Mouse (Mus musculus) heart, postnatal 0 days (tissue): ENCODE data around the gene Ubac1. TPM values are rescaled to one million over a fixed set of nuclear protein-coding genes. Genes with fewer than 3 reads are reported as not detected.
A peak's percentile ranks its signal among the peaks of the same experiment; 100 is the strongest.

Source experiments
- ATAC-seq: fragments of 200-750 bp; cut with Nextera tagmentation; 2 replicates; pipeline ENCODE4 v1.8.0; 2017; ENCODE audit warnings: low read depth, moderate number of reproducible peaks, moderate library complexity; ENCODE audit not compliant: insufficient read depth
- DNase-seq: peaks from one replicate; pipeline ENCODE4 v3.0.0-alpha.2; 2016; ENCODE audit warnings: low spot score
- H3K27ac ChIP-seq: fragments of 300-500 bp; sonication (generic); 2 replicates; pipeline ENCODE4 v1.5.1; 2014; ENCODE audit warnings: low read depth, mild to moderate bottlenecking
- H3K27me3 ChIP-seq: fragments of 300-500 bp; sonication (generic); 2 replicates; pipeline ENCODE4 v1.6.1; 2014; ENCODE audit warnings: low read length, mixed read lengths; ENCODE audit not compliant: control insufficient read depth, insufficient read depth
- H3K36me3 ChIP-seq: fragments of 300-500 bp; sonication (generic); replicated peaks from 2 replicates; pipeline ENCODE4 v1.6.1; 2014; ENCODE audit warnings: low read length, mixed read lengths; ENCODE audit not compliant: control insufficient read depth, insufficient read depth
- H3K4me1 ChIP-seq: fragments of 300-500 bp; sonication (generic); 2 replicates; pipeline ENCODE4 v1.6.1; 2014; ENCODE audit warnings: antibody characterized with exemption; ENCODE audit not compliant: control insufficient read depth, insufficient read depth
- H3K4me2 ChIP-seq: fragments of 300-500 bp; sonication (generic); 2 replicates; pipeline ENCODE4 v1.6.1; 2014; ENCODE audit warnings: low read depth, mild to moderate bottlenecking, low read length, moderate library complexity
- H3K4me3 ChIP-seq: fragments of 300-500 bp; sonication (generic); 2 replicates; pipeline ENCODE4 v1.5.1; 2014; ENCODE audit warnings: low read depth, low read length
- H3K9ac ChIP-seq: fragments of 300-500 bp; sonication (generic); replicated peaks from 2 replicates; pipeline ENCODE4 v1.6.1; 2014; ENCODE audit warnings: low read depth, low read length, mixed read lengths
- H3K9me3 ChIP-seq: fragments of 300-500 bp; sonication (generic); replicated peaks from 2 replicates; pipeline ENCODE4 v1.6.1; 2016; ENCODE audit warnings: low read length; ENCODE audit not compliant: control insufficient read depth
- CTCF ChIP-seq: IDR thresholded peaks from 2 replicates; pipeline ENCODE4 v1.5.1; 2016; ENCODE audit warnings: antibody characterized with exemption, control low read depth, low read depth
- EP300 ChIP-seq: IDR thresholded peaks from 2 replicates; pipeline ENCODE4 v1.6.1; 2016; ENCODE audit warnings: antibody characterized with exemption, low read depth
- WGBS: fragments of 180-500 bp; shearing (Covaris S2); extraction: QIAGEN DNeasy Blood & Tissue Kit; methylation state at CpG from one replicate; pipeline ENCODE4 v1.1.7; 2014; 5-methylcytosine and 5-hydroxymethylcytosine counted together
- polyA plus RNA-seq: library from polyadenylated mRNA; unstranded; fragments of >200 nt; fragmentation: Nextera tagmentation; extraction: Ambion mirVana; gene quantifications from 2 replicates; pipeline ENCODE4 v1.2.1, GENCODE M21; 2015
- total RNA-seq: library from RNA; depleted of rRNA; stranded (reverse); fragments of >200 nt; gene quantifications from 2 replicates; pipeline ENCODE4 v1.2.3, GENCODE M21; 2014; ENCODE audit warnings: low replicate concordance

Ubac1 gene
- total and polyA plus RNA-seq, 2 experiments from 2014 or later, result 99.4 to 119 TPM

DNA sequence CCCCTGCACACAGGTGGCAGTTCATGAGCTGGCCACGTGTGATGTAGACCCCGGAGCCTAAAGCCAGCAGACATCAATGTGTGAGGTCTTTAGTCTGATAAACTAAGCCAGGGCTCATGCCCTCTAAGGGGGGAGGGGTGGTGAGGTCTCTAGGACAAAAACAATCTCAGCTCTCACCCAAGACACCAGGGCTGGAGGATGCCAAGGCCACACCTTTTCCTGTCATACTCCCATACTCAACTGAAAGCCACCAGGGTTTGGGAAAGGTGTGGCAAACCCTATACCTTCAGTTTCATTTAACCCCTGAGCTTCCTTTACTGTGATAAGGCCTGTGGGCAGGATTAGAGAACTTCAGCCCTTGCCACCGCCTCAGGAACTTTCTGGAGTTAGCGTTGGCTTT lies 40.7 kb upstream of the Ubac1 start:
- no peak for DNase-seq
- Histone ChIP-seq H3K4me3 (no peak overlapping the region), H3K9me3 (no peaks in the 10 kb centered on the region), H3K36me3 (0 out of 2 replicates have a peak, but pooled peaks cover 14% of the 10 kb centered on the region), H3K27me3 (no peaks in the 10 kb centered on the region), H3K4me2 (no peak overlapping the region), H3K4me1 (no peaks in the 10 kb centered on the region), H3K27ac (no peak overlapping the region), H3K9ac (no peak overlapping the region)
- ATAC-seq, result no peak
- TF ChIP-seq CTCF, result no peak
- TF ChIP-seq EP300, result no peak
- WGBS, result 58% methylated on average over 4 of the region's 4 CpGs

DNA sequence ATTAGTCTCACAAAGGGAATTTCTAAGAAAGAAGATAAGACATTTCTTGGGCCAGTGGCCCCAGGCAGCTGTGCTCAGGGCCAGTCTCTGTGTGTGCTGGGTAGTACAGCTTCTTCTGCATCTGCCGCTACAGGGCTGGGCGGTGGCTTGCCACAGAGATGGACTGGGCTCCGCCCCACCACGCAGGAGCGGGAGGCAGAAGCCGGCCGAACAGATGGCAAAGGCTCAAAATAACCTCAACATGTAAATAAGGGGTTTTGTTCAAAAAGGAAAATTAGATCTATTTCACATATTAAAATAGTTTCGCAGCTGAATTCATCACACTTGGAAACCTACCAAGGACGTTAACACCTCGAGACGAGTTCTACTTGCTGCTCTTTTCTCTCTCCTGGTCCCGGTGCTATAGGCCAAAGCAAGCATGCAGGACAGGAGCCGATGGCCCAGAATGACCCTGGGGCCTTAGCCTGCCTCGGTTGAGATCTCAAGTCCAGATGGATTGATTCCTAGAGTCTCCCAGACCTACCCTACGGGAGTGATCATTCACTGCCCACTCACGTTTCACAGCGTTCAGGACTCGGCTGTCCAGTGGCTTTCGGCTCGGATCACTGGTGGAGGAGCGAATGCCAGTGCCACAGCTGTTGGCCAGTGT lies 39.6 kb upstream of the Ubac1 start:
- Histone ChIP-seq H3K36me3 (0 out of 2 replicates have a peak, but pooled peaks cover 14% of the 10 kb centered on the region), H3K9me3 (no peaks in the 10 kb centered on the region), H3K4me2 (no peak overlapping the region), H3K27me3 (no peaks in the 10 kb centered on the region), H3K4me1 (no peaks in the 10 kb centered on the region), H3K27ac (no peak overlapping the region), H3K4me3 (no peak overlapping the region), H3K9ac (no peak overlapping the region)
- ATAC-seq (no peak), DNase-seq (no peak)
- WGBS, result 75% methylated on average over 21 of the region's 21 CpGs
- TF ChIP-seq EP300, result no peak
- no peak for TF ChIP-seq CTCF

DNA sequence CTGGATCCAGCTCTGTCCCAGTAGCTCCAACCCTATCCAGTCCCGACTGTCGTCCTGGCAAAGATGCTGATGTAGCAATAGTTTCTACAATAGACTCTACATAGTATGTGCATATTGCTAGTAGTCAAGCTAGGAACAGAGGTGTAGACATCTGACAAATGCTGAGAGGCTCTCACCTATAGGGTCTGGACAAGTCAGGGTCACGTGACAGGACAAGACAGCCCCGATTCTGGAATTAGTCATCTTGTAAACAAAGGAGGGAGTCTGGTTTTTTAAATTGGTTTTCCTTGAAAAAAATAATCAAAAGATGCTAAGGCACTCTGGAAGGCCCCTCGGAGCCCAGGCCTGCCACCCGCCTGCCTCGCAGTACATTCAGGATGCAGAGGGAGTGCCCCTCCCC lies 35.5 kb upstream of the Ubac1 start:
- DNase-seq (no peak), ATAC-seq (no peak)
- H3K4me2 ChIP-seq, result no peak overlapping the region
- H3K27ac ChIP-seq, result no peak overlapping the region
- H3K9ac ChIP-seq, result no peak overlapping the region
- 0 out of 2 replicates have a peak, but pooled peaks cover 14% of the 10 kb centered on the region for H3K36me3 ChIP-seq
- H3K27me3 ChIP-seq, result no peaks in the 10 kb centered on the region
- H3K4me3 ChIP-seq, result no peak overlapping the region
- WGBS, result 77% methylated on average over 7 of the region's 7 CpGs
- H3K9me3 ChIP-seq, result no peaks in the 10 kb centered on the region
- no peaks in the 10 kb centered on the region for H3K4me1 ChIP-seq
- TF ChIP-seq CTCF (no peak), EP300 (no peak)

DNA sequence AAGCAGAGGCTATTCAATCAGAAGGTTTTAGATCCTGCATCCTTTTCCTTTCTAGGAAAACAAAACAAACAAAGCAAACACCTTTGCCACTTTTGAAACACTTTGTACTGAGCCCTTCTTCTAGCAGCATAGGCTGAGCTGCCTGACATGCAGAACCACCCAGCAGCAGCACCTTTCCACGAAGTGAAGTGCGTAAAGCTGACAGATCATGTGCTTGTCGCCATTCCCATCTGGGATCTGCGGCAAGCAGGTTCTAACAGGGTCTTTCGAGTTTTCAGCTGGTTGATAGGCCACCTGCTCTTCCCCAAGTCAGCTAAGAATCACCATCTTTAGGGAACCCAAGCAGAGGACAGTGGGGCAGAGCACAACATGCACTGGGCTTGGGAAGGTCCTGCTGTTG lies 34.7 kb upstream of the Ubac1 start:
- no peak for TF ChIP-seq CTCF
- TF ChIP-seq EP300, result no peak
- no peak overlapping the region for H3K27ac ChIP-seq
- 67% methylated on average over 5 of the region's 5 CpGs for whole genome bisulfite sequencing
- no peaks in the 10 kb centered on the region for H3K27me3 ChIP-seq
- no peak overlapping the region for H3K4me2 ChIP-seq
- no peaks in the 10 kb centered on the region for H3K4me1 ChIP-seq
- ATAC-seq, result no peak
- no peak overlapping the region for H3K9ac ChIP-seq
- H3K36me3 ChIP-seq, result 0 out of 2 replicates have a peak, but pooled peaks cover 9% of the 10 kb centered on the region
- DNase-seq, result no peak
- H3K4me3 ChIP-seq, result no peak overlapping the region
- H3K9me3 ChIP-seq, result no peaks in the 10 kb centered on the region

DNA sequence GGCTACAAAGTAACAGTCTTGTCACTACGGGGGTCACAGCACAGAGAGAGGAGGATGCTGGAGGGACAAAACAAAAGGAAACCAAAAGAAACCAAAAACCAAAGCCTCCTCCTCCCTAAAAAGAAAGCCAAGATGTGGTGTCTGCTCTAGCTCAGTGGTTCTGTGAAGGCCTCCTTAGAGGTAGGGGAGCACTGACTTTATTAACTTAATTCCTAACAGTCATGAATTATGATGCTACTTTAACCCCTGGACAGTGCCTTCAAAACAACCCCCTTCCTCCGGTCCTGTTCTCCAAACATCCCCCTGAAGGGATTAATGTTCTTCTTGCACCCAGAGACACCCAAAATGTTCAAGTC lies 34.2 kb upstream of the Ubac1 start:
- H3K9ac ChIP-seq, result no peak overlapping the region
- no peak for DNase-seq
- 64% methylated on average over 2 of the region's 2 CpGs for WGBS
- no peaks in the 10 kb centered on the region for H3K9me3 ChIP-seq
- H3K4me1 ChIP-seq, result no peaks in the 10 kb centered on the region
- no peak for ATAC-seq
- no peak overlapping the region for H3K4me2 ChIP-seq
- TF ChIP-seq CTCF (no peak), EP300 (no peak)
- H3K4me3 ChIP-seq, result no peak overlapping the region
- H3K27ac ChIP-seq, result no peak overlapping the region
- no peaks in the 10 kb centered on the region for H3K27me3 ChIP-seq
- H3K36me3 ChIP-seq, result 0 out of 2 replicates have a peak, but pooled peaks cover 8% of the 10 kb centered on the region

DNA sequence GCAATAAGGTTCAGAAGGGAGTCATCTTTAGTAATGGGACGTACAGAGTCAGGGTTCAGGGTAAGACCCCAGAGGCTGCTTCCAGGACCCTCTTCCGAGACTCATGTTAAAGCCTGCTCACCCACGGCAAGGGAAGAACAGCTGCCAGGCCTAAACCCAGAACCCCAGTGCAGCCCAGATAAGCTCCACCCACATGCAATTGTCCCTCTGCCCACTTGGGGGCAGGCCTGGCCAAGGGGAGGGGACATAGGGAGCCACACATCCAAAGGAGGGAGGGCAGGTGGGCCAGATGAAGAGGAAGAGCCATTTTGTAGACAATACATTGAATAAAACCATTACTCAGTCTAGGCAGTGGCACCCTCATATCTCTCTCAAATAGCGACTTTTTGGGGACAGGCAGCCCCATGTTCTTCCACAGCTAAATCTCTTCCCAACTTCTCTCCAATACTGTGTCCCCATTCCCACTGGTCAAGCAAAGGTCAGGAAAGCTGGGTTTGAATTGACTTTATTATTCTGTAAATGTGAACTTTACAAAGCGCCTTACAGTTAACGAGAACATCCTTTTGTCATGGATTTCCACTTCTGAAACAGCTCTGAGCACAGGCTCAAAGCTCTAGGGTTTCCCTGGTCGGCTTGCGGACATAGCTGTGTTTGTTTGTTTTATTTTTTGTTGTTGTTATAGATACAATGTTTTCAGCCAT lies 33.6 kb upstream of the Ubac1 start:
- Histone ChIP-seq H3K36me3 (0 out of 2 replicates have a peak, but pooled peaks cover 8% of the 10 kb centered on the region), H3K4me1 (no peaks in the 10 kb centered on the region), H3K27ac (no peak overlapping the region), H3K4me3 (no peak overlapping the region), H3K4me2 (no peak overlapping the region), H3K9ac (no peak overlapping the region), H3K27me3 (no peaks in the 10 kb centered on the region), H3K9me3 (no peaks in the 10 kb centered on the region)
- peak; percentile 99 for TF ChIP-seq CTCF
- no peak for TF ChIP-seq EP300
- 47% methylated on average over 8 of the region's 8 CpGs for WGBS
- ATAC-seq (peak; percentile 93), DNase-seq (peak; percentile 75)
